Mouse (Mus musculus): Measurements from ENCODE around the gene Myf5.

The Myf5 gene

DNA sequence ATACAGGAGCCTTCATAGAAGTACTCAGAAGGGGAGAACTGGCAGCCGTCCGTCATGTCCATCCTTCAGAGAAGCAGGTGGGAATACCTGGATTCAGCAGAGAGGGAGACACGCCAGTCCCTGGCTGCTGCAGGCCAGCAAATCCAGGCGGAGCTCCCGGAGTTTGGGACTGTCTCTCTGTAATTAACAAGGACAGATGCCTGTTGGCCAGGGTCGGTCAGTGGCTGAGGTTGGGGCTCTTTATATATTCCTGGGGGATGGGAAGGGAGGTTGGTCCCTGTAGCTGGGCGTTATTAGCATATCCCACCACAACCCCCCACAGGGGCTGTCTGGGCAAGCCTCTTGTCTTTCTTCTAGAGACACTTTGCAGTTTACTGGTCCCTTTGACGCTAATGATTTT lies at the start of gene Myf5:
TSS of gene Myf5 (minus strand) at position 265 of the 400 bp plus-strand sequence.
- in situ Hi-C loops (cut with MboI; ENCODE audit: unreplicated experiment in 2 of 2) = no loop called here

DNA sequence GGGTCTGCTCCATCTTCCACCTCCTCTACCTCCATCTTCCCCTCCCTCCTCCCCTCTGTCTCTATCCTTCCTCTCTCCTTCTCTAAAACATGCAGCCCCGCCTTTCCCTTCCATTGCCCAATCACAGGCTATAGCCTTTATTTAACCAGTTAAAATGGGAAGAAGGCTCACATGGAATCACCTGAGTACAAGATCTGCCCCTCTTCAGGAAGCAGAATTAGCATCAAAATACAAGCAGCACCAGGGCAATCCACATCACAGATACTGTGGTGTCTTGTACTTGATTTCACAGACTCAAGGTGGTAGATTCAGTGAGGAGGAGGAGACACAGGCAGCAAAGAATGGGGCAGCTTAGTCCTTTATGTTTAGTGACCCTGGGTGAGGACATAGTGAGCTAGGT lies 42.8 kb upstream of the Myf5 start:
- in situ Hi-C loops (cut with MboI; ENCODE audit: unreplicated experiment in 2 of 2) = no loop called here

DNA sequence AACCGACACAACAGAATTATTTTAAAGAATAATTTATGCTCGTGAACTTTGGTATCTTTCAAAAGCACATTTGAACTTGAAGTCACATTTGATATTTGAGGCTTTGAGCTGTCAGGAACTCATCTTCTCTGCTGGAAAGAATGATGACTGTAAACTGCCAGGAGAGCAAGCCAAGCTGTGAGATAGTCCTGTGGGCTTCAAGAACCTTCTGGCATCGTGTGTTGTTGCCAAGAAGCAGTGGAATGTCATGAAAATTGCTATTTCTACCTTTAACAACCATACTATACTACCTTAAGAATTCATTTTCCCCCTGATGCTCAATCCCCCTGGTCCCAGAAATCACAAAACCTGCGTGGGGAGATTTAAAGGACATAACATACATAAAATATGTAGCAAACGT lies 33.3 kb upstream of the Myf5 start:
- in situ Hi-C loops (cut with MboI; ENCODE audit: unreplicated experiment in 2 of 2) = no loop called here

DNA sequence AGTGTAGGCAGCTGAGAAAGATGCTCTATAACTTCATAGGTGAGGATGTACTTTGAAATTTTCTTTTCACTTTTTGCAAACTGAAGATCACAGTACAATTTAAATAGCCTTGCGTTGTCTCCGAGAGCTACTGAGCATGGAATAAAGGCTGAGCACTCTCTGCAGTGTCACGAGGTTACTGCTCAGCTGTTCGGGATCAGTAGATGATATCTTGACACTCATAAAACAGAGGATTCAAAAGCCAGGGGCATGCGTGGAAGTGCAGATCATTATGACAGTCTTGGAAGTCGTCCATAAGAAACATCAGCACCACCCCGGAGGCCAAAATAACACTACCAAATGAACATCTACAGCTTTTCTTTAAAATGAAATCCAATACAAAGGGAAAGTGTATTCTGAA lies 30.7 kb upstream of the Myf5 start:
- in situ Hi-C loops (cut with MboI; ENCODE audit: unreplicated experiment in 2 of 2) = no loop called here

DNA sequence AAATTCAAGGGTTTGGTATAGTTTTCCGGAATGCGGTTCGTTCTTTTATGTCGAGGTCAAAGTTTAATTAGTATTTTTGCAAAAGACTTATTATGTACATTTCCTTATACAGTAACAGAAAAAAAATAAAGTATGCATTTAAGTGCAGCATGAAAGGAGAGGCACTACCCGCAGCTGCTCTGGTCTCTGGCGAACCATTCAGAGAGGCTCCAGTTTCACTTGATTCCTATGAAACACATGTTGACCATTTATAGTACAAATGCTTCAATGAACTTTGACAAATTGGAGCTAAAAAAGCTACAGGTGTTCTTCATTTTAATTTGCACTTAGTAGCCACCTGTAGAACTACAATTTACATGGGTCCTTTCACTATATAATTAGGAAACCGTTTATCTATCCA lies 28.8 kb upstream of the Myf5 start:
- in situ Hi-C loops (cut with MboI; ENCODE audit: unreplicated experiment in 2 of 2) = no loop called here

DNA sequence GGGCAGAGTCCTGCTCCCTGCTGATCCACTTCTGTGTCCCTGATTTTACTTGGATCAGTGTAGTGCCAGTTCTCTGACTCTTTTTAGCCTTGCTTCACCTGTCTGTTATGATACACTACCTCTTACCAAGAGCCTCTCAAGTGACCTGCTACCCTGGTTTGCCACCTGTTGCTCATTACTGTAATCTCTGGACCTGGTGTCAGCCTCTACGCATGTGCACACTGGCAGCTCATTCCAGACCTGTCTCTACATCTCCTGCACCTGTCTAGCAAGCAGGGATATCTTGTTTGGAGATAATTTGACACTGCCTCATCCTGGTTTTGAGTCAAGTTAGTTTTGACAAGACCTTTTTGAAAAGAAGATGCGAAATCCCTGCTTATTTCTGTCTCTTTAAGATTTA lies 20.5 kb upstream of the Myf5 start:
- in situ Hi-C loops (cut with MboI; ENCODE audit: unreplicated experiment in 2 of 2) = no loop called here

DNA sequence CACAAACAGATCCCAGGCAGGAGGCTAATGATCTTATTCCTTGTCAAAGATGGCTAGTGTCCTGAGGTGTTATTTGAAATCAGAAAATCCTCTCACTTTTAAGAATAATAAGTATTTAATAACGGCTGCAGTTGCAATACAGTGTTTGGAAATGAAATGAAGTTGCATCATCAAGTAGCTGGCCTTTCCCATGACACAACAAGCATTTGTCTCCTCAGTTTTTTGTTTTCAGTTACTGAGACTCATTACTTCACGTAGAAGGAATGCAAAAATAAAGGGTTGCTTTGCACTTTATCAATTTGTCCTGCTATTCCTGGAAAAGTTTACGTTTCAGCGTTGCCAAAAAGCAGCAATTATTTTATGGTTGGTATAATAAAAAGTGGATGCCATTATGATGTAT lies 17.5 kb upstream of the Myf5 start:
- in situ Hi-C loops (cut with MboI; ENCODE audit: unreplicated experiment in 2 of 2) = no loop called here

DNA sequence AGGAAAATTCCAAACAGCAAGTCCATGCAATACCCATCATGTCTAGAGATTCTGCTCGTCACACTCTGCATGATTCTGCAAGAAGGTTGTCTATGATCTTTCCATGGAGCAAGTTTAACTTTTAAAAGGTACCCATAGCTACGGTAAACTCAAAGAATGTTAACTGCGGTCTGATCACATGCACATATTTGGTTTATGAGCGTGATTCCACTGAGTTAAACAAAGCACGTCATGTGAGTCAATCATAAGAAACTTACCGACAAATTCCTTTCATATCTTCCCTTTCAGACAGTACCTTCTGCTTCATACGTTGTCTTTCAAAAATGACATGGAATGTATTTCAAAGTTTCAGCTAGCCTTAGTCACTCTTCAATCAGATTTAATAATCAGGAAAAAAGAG lies 16.3 kb upstream of the Myf5 start:
- in situ Hi-C loops (cut with MboI; ENCODE audit: unreplicated experiment in 2 of 2) = no loop called here

DNA sequence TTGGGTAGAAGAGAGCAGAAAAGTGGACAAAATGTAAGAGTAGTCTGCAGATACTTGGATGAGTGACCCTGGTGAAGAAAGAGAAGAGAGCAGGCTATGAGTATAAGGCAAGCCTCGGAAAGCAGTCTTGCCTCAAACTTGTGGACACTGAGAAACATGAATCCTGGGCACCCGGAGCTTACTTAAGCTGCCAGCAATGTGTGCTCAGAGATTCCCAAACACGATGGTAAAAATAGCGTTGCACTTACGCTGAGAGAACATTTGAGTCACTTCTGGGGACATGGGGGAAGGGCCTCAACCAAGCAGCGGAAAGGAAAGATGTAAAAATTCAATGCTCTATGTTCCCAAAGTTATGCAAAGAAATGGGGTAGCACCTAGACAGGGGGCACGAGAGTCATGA lies 13.7 kb upstream of the Myf5 start:
- in situ Hi-C loops (cut with MboI; ENCODE audit: unreplicated experiment in 2 of 2) = no loop called here

DNA sequence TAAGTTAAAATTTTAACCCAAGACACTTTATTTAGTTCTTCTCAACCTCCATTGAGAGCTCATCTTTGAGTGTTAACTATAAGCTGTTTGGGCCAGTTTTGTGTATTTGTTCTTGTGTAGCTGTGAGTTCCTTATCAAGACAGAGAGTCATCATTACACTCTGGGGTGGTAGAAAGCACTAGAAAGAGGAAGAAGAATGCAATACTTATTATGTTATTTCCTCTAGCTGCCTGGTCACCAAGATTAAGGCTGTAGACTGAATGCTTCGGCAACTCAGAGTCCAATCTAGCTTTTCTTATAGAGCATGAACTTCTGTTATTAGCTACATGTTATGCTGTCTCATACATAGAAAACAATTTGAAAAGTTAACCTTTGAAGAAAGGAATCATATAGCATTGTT lies 10.5 kb upstream of the Myf5 start:
- in situ Hi-C loops (cut with MboI; ENCODE audit: unreplicated experiment in 2 of 2) = no loop called here

DNA sequence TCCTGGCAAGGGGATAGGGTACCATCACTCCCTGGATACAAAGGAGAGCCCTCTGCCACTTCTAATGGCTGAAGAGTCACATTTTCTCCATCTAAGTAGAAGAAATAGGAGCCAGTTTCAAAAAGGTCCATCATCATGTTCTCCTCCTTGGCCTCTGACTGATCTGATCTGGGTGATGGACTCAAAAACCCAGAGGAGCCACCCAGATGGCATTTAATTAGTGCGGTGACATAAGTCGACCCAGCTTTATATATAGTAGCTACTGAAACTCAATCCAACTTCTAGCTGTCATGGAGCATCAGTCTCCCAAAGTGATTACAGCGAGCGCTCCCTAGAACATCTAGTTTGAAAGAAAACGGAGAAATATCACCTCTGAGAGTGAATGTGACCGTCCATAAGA lies 8.6 kb upstream of the Myf5 start, which contains the start of gene Myf6:
TSS of gene Myf6 (minus strand) at position 170 of the 400 bp plus-strand sequence.
- in situ Hi-C loops (cut with MboI; ENCODE audit: unreplicated experiment in 2 of 2) = no loop called here

DNA sequence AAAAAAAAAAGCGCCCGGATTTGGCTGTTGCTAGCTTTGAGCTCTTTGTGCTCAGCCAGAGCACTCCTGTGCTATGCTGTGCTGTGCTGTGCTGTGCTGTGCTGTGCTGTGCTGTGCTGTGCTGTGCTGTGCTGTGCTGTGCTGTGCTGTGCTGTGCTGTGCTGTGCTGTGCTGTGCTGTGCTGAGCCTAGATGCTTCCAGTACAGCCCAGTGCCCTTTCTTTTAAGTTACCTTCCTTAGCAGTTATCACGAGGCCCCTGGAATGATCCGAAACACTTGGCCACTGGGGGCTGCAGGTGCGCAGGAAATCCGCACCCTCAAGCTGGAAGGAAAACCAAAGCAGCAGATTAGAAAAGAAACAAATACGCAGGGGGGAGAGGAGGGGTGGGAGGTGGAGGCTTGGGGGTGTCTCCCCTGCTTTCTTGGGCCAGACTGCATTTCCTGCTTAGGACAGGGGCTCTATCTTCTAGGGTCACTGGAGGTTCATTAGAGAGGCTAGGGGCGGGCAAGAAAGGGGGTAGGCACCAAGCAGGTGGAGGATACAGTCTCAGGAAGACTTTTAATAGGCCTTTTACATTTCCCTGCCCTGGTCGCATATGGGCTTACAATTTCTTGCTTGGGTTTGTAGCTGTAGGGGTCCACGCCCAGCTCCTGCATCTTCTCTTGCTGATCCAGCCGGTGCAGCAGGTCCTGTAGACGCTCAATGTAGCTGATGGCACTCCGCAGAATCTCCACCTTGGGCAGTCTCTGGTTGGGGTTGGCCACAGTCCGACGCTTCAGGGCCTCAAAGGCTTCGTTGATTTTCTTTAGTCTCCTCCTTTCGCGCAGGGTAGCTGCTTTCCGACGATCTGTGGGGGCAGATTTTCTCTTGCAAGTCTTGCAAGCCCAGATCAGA lies 7.9 kb upstream of the Myf5 start:
- in situ Hi-C loops (cut with MboI; ENCODE audit: unreplicated experiment in 2 of 2) = no loop called here

DNA sequence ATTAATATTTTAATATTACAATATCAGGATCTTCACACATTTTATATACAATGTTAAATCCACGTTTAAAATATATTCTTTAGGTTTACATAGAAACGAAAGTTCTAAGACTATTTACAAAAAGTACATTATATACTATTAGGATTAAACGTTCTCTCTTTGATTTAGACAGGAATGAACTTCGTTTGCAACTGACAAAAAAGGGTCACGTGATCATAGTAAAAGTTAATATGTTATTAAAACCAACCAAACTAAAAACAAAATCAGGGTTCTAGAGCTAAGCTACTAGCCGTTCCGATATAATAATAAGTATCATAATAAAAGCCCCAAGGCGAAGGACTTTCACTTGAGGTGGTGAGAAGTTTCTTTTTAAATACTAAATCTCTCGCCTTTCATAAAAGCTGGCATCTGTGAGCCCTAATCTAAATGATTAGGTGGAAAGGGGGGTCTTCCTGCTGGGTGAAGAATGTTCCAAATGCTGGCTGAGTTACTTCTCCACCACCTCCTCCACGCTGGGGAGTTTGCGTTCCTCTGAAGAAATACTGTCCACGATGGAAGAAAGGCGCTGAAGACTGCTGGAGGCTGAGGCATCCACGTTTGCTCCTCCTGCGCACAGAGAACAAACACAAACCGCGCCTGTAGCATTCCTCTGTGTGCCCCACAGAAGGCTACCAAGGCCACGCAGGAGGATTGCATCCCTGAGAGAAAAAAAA lies 7.1 kb upstream of the Myf5 start:
- in situ Hi-C loops (cut with MboI; ENCODE audit: unreplicated experiment in 2 of 2) = no loop called here

DNA sequence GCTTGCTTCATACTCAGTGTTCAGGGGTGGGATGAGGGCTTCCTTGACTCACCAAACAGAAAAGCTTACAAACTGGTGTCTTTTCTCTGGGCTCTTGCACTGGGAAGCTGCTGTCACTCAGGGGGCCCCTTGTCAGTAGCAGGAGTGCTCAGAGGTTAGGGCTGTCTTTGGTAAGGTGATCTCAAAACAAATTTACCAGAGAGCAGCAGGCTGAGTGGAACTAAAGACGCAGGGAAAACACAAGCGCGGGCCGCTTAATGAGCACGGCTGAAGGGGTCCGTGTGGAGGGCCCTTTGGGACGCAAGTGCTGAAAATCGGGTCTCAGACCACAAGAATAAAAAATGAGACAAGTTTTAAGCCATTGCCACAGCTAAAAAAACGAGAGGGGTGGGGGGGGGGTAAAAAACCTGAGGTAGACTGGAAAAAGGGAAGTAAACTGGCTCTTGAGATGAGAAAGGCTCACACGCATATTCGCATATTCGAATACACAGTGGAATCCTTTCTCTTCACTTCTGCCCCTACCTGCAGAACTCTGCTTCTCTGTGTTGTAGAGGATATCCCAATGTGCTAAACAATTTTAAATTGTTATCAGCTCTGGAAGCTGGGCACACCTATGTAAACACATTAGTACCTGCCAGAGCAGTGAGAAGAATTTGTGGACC lies 2.9 kb upstream of the Myf5 start:
- in situ Hi-C loops (cut with MboI; ENCODE audit: unreplicated experiment in 2 of 2) = no loop called here

DNA sequence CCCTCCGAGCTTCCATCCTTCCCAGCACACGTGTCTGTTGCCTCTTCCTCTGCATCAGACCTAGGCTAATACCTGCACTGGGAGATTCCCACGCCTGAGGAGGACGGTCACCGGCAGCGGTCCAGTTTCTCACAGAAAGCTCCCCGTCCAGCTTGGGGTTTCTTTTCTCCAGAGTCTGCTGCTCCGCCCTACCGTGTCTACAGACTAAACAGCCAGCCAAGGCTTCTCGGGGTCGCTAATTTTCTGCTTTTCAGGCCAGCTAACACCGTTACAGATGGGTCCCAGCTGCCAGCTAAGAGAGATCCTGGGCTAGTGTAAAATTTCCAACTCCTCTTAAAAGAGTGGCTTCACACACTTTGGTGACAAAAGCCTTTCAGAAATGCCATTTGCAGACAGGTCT lies 836 bp upstream of the Myf5 start:
- in situ Hi-C loops (cut with MboI; ENCODE audit: unreplicated experiment in 2 of 2) = no loop called here

DNA sequence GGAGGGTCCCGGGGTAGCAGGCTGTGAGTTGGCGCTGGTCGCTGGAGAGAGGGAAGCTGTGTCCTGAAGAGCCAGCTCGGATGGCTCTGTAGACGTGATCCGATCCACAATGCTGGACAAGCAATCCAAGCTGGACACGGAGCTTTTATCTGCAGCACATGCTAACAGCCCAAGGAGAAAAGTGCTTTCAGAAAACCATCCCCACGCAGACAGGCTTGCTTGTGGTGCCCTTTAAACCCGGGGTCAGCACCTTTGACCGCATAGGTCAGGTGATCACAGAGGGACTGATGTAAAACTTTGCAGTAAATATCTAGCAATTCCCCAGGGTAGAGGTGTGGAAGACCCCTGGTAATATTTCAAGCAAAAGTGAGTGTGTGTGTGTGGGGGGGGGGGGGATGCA lies 1.9 kb downstream of the Myf5 start:
- in situ Hi-C loops (cut with MboI; ENCODE audit: unreplicated experiment in 2 of 2) = no loop called here

DNA sequence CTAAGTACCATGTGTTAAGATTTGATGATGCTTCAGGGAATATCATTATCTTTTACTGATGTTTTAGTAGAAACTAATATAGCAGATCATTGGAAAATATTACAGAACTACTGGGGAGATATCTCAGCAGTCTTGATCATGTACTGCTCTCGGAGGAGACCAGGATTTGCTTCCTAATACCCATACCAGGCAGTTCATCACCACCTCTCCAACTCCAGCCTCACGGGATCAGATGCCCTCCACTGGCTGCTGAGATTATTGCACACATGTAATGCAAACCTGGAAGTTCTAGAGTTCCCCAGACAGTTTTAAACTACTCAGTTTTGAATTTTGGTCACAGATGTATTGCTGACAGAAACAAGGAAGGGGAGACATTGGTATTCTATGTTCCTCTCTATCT lies 12.4 kb downstream of the Myf5 start:
- in situ Hi-C loops (cut with MboI; ENCODE audit: unreplicated experiment in 2 of 2) = no loop called here

DNA sequence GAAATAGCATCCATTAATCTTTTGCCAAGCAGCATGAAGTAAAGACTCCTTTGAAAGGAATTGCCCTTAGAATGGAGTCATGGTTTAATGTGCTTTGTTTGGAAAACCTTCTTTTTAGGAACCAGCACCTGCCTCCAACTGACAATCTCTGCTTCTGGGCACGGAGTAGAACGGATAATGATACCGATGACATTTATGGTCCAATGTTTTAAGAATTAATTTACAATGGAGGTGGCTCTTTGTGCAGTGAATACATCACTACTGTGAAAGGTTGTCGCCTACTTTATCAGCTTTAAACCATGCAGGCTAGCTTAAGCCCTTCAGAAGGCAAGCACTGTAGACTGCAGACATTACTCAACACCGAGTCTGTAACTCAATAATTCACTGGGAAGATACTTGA lies 14.2 kb downstream of the Myf5 start:
- in situ Hi-C loops (cut with MboI; ENCODE audit: unreplicated experiment in 2 of 2) = no loop called here

DNA sequence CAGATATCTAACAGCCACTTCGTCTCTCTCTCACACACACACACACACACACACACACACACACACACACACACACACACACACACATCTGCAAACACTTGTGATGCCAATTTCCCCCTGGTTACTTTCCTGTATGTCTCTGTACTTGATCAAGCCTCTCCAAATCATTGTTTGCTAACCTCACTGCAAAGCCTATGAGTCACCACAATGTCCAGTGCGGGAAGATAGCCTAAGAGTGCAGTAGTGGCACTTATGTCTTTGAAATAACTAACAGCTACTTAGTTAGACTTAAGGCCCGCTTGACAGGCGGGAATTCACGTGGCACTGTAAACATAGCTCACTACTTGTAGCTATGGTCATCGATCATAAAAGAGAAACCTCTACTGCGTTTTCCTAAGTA lies 18.1 kb downstream of the Myf5 start:
- in situ Hi-C loops (cut with MboI; ENCODE audit: unreplicated experiment in 2 of 2) = no loop called here

DNA sequence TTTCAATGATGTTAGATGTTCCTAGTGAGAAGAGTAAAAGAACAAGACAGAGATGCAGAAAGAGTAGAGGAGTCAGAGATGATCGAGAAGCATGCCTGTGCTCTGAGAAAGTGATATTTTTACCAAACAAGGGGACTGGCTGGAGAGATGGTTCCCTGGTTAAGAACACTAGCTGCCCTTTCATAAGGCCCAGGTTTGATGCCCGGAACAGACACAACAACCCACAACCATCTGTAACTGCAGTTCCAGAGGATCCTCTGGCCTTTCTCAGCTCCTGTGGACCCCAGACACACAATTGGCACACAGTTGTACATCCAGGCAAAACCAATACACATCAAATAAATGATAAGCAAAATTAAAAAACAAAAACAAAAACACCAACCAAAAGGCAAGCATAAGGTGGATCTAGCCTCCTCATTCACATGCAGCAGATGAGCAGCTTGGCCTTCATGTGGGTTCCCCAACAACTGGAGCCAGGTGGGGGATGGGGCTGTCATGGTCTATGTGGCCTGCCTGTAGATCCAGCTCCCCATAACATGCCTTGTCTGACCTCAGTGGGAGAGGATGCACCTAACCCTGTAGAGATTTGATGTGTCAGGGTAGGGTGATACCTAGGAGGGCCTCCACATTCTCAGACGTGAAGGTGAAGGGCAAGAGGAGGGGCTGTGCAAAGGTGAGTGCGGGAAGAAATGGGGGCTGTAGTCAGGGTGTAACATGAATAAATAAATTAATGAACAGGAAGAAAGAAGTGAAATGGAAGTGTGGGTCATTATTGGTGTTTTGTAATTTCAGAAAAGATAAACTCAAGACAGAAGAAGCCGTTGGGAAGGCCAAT lies 36.2 kb downstream of the Myf5 start:
- in situ Hi-C loops (cut with MboI; ENCODE audit: unreplicated experiment in 2 of 2) = loop anchor here (10.0 to 25.0 kb wide), 2 partner anchors 988 to 995 kb away; no protein-coding TSS in a partner anchor
